Mouse (Mus musculus) 3T3-L1 (cell line): Measurements from ENCODE around the gene Zfp683.
A peak's percentile ranks its signal among the peaks of the same experiment; 100 is the strongest.

Experiments
- DNase-seq: peaks from one replicate; pipeline ENCODE4 v3.0.0-alpha.2; 2015; ENCODE audit warnings: low read depth, low spot score

The Zfp683 gene

DNA sequence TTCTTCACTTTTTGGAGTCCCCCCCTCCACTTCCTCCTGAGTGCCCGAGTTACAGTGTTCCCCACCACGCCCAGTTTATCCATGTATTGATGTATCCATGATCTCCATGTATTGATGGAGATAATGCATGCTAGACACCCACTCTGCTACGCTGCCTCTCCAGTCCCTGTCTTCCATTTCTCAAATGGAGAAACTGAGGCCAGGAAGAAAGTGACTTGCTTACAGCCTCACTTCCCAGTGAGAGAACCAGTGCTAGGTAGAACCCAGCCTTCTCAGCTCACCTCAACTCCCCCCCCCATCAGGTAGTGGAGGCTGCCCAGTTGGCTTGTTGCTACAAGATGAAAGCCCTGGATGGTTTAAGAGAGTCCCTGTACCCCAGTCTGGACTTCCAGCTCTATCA lies at the start of gene Zfp683:
TSS of gene Zfp683 (plus strand) at position 301 of the 400 bp plus-strand sequence.
- DNase-seq = no peak

GRCm38 (mm10) chr4:134005581-134006358 lies 47.9 kb upstream of the Zfp683 start:
- no peak for DNase-seq

GRCm38 (mm10) chr4:134006845-134007244 lies 46.8 kb upstream of the Zfp683 start:
- DNase-seq = no peak

- DNase-seq = no peak
Observed at GRCm38 (mm10) chr4:134009709-134010108, 43.9 kb upstream of the Zfp683 start.

- DNase-seq = no peak
Observed at GRCm38 (mm10) chr4:134011450-134012414, 41.9 kb upstream of the Zfp683 start.

GRCm38 (mm10) chr4:134012858-134013528 lies 40.6 kb upstream of the Zfp683 start:
- peak; percentile 20 for DNase-seq

GRCm38 (mm10) chr4:134016208-134016607 lies 37.4 kb upstream of the Zfp683 start:
- no peak for DNase-seq

- DNase-seq = no peak
Observed at GRCm38 (mm10) chr4:134016767-134017166, 36.9 kb upstream of the Zfp683 start.

GRCm38 (mm10) chr4:134017201-134017865 lies 36.3 kb upstream of the Zfp683 start:
- no peak for DNase-seq

GRCm38 (mm10) chr4:134018038-134018778 lies 35.4 kb upstream of the Zfp683 start:
- DNase-seq = no peak

GRCm38 (mm10) chr4:134018779-134019145 lies 34.9 kb upstream of the Zfp683 start, which contains the start of gene Lin28a:
TSS of gene Lin28a (minus strand) at chr4:134018841.
- no peak for DNase-seq

- no peak for DNase-seq
Observed at GRCm38 (mm10) chr4:134019210-134019609, 34.4 kb upstream of the Zfp683 start.

DNA sequence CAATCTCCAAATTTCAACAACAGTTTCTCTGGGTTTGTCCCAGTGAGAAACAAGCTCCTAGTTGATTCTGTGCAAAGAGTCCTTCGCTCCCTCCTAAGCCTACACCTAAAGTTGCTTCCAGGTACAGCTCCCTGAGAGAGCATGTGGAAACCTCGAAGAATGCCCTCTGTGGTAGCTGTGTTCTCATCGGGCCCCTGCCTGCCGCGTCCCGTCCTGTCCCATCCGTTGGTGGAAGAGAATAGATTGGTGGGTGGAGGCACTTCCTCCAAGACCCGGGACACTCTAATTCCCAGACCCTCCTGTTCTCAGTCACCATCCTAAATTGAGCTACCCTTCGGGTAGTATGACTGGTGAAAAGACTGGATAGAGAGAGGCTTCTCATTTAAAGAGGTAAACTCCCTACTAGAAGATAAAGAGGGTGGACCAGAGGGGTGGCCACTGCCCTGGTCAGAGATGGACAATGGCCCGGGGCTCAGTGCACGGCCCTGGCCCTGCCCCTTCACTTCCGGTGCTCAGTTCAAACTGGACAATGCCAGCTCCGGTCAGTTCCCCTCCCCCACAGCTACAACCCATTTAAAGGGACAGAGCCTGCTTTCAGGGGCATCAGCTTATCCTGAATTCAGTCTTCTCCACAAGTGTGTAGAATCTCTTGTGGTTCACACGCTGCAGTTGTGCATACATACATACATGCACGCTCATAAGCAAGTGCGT lies 33.8 kb upstream of the Zfp683 start:
- no peak for DNase-seq

DNA sequence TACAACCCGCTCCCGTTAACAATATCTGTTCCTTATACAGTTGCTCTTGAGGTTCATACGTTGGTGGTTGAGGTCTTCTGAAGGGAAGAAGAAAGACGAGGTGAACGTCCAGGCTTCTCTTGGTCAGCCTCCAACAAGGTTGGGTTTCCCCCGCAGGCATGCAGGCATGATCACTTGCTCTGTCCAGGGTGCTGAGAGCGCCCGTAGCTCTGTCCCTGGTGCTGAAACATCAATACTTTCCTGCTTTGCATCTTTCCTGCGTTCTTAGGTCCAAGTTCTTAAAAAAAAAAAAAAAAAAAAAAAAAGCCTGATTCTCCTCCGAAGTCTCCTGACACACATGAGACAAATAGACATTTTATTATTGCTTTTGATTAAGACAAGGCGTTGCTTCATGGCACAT lies 33.0 kb upstream of the Zfp683 start:
- DNase-seq = peak; percentile 53

GRCm38 (mm10) chr4:134025802-134026201 lies 27.8 kb upstream of the Zfp683 start:
- DNase-seq = no peak

- DNase-seq = peak; percentile 81
Observed at GRCm38 (mm10) chr4:134035953-134036352, 17.7 kb upstream of the Zfp683 start.

DNA sequence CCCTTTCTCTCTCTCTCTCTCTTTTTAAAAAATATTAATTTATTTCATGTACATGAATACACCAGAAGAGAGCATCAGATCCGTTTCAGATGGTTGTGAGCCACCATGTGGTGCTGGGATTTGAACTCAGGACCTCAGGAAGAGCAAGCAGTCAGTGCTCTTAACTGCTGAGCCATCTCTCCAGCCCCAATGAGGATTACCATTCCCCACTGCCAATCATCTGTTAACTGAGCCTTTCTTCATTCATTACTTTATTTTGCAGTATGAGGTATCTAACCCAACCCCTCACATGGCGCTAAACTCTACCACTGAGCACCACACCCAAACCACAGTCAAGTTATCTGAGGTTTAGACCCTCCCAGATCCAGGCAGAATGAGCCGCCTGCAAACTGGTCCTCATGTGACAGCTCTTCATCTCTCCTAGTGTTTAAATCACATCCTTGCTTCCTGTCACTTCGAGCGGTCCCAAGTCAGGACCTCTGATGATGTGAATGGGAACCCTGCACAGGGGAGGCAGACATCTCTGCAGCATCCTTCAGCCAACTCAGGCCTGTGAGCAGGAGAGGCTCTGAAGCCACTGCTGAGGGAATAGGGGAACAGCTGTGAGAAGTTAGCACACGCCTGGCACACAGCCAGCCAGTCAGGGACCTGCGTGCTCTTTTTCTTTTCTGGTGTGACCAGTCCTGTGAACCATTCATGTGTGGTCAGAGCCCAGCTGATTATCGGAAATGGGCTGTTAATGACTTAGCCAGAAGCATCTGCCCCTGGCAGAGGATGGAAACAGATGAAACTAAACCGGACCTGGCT lies 12.1 kb upstream of the Zfp683 start:
- DNase-seq = no peak

GRCm38 (mm10) chr4:134043041-134043440 lies 10.6 kb upstream of the Zfp683 start:
- no peak for DNase-seq

- DNase-seq = no peak
Observed at GRCm38 (mm10) chr4:134047648-134048047, 6.0 kb upstream of the Zfp683 start.
